Mouse (Mus musculus) embryonic fibroblast, embryonic 13.5 days (primary cell): Measurements from ENCODE around the gene Alox5ap.

Source experiments
- CTCF ChIP-seq: IDR thresholded peaks from 2 replicates; pipeline ENCODE4 v1.5.1; 2011; ENCODE audit warnings: mild to moderate bottlenecking, control low read depth, low read length, moderate library complexity, borderline replicate concordance; ENCODE audit not compliant: insufficient read depth
- POLR2A ChIP-seq: IDR thresholded peaks from 2 replicates; pipeline ENCODE4 v1.6.1; 2011; ENCODE audit warnings: low read depth, mild to moderate bottlenecking, control low read depth, low read length, moderate library complexity

DNA sequence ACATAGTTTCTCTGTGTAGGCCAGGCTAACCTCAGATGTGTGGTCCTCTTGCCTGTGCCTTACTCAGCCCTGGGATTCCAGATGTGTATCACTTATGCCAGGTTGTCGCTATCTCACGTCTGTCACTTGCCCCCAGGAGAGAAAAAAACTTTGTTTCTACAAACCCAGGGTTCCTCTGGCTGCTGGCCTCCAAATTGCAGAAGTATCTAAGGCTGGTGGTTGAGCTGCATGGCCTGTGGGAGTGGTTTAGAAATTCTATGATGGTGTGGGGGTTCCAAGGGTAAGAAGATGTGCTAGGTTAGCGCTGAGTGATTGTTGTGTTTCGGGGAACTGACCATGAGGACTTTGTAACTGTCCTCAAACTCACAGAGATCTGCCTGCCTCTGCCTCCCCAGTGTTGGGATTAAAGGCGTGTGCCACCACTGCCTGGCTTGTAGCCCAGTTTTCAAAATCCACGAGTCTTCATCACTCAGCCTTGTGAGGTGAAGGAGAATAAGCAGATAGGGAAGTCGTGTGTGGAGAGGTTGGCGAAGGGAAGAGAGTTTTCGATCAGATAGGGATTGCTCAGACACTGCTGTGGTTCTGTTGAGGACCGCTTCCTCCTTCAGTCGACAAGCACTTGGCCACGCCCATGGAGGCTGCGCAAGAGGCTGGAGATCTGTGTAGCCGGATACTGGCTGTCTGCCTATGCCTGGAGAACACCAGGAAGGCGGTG is 10.0 kb downstream of the Alox5ap start:
- no peak for TF ChIP-seq POLR2A
- TF ChIP-seq CTCF, result no peak
